Mouse (Mus musculus) heart, embryonic 13.5 days (tissue): Measurements from ENCODE around the gene Adamts12. TPM values are rescaled to one million over a fixed set of nuclear protein-coding genes. Genes with fewer than 3 reads are reported as not detected.

ENCODE experiments used
- ATAC-seq: fragments of 200-750 bp; cut with Nextera tagmentation; 2 replicates; pipeline ENCODE4 v1.8.0; 2017; ENCODE audit warnings: moderate TSS enrichment; ENCODE audit not compliant: insufficient number of reproducible peaks, low FRiP score, low TSS enrichment; ENCODE audit errors: extremely low read depth
- H3K27ac ChIP-seq: fragments of 300-500 bp; sonication (generic); replicated peaks from 2 replicates; pipeline ENCODE4 v1.5.1; 2015; ENCODE audit warnings: moderate library complexity, mild to moderate bottlenecking, inconsistent platforms
- H3K27me3 ChIP-seq: fragments of 300-500 bp; sonication (generic); replicated peaks from 2 replicates; pipeline ENCODE4 v1.6.1; 2015; ENCODE audit warnings: mild to moderate bottlenecking, inconsistent platforms
- H3K36me3 ChIP-seq: fragments of 300-500 bp; sonication (generic); 2 replicates; pipeline ENCODE4 v1.6.1; 2015; ENCODE audit warnings: mild to moderate bottlenecking, inconsistent platforms
- H3K4me1 ChIP-seq: fragments of 300-500 bp; sonication (generic); 2 replicates; pipeline ENCODE4 v1.6.1; 2015; ENCODE audit warnings: inconsistent platforms
- H3K4me2 ChIP-seq: fragments of 300-500 bp; sonication (generic); 2 replicates; pipeline ENCODE4 v1.6.1; 2015; ENCODE audit warnings: inconsistent platforms, mild to moderate bottlenecking, moderate library complexity
- H3K4me3 ChIP-seq: fragments of 300-500 bp; sonication (generic); 2 replicates; pipeline ENCODE4 v1.5.1; 2015; ENCODE audit warnings: moderate library complexity, mild to moderate bottlenecking, inconsistent platforms
- H3K9ac ChIP-seq: fragments of 300-500 bp; sonication (generic); 2 replicates; pipeline ENCODE4 v1.6.1; 2015; ENCODE audit warnings: inconsistent platforms, mild to moderate bottlenecking, moderate library complexity
- H3K9me3 ChIP-seq: fragments of 300-500 bp; sonication (generic); 2 replicates; pipeline ENCODE4 v1.6.1; 2016; ENCODE audit warnings: inconsistent platforms
- WGBS: fragments of 180-500 bp; shearing (Covaris S2); methylation state at CpG from one replicate; pipeline ENCODE4 v1.1.7; 2015; ENCODE audit warnings: mixed read lengths; 5-methylcytosine and 5-hydroxymethylcytosine counted together
- polyA plus RNA-seq: library from polyadenylated mRNA; unstranded; fragments of >200 nt; fragmentation: Nextera tagmentation; extraction: Ambion mirVana; gene quantifications from 2 replicates; pipeline ENCODE4 v1.2.1, GENCODE M21; 2015

Gene Adamts12
- polyA plus RNA-seq, 1 experiment from 2014 or later = 0.98 TPM

GRCm38 (mm10) chr15:11177448-11177847, 112.9 kb downstream of the Adamts12 start:
- H3K27me3 ChIP-seq = no peaks in the 10 kb centered on the region
- H3K36me3 ChIP-seq = no peaks in the 10 kb centered on the region
- no peak overlapping the region for H3K27ac ChIP-seq
- H3K4me3 ChIP-seq = no peak overlapping the region
- ATAC-seq = no peak
- no peak overlapping the region for H3K4me2 ChIP-seq
- no peak overlapping the region for H3K9ac ChIP-seq
- WGBS = 68% methylated on average over 9 of the region's 9 CpGs
- peaks cover 5% of the 10 kb centered on the region; the same call in 1 of the 2 replicates for H3K4me1 ChIP-seq
- H3K9me3 ChIP-seq = no peaks in the 10 kb centered on the region

- H3K9me3 ChIP-seq = no peaks in the 10 kb centered on the region
- H3K4me3 ChIP-seq = no peak overlapping the region
- no peak overlapping the region for H3K9ac ChIP-seq
- no peak overlapping the region for H3K27ac ChIP-seq
- no peak overlapping the region for H3K4me2 ChIP-seq
- no peak for ATAC-seq
- WGBS = 57% methylated on average over 2 of the region's 2 CpGs
- H3K4me1 ChIP-seq = peaks cover 5% of the 10 kb centered on the region; the same call in 1 of the 2 replicates
- no peaks in the 10 kb centered on the region for H3K36me3 ChIP-seq
- H3K27me3 ChIP-seq = no peaks in the 10 kb centered on the region
Measured at GRCm38 (mm10) chr15:11179751-11180169, 115.2 kb downstream of the Adamts12 start.

DNA sequence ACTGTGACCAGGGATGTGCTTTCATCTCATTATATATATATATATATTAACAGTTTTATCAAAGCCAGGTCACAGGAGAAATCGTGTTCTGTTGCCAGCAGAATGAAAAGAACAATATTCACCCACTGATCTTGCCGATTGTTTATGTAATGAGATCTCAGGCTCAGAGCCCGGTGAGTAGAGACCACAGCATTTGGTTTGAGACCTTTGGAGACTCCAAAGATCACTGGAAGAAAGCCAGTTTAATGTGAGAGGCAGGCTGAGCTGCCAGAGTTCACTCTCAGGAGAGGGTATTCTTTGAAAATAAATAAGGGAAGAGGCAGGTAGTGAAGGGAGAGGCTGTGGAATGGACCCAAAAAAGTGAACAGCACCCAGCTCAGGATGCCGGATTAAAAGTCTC, 122.1 kb downstream of the Adamts12 start:
- Histone ChIP-seq H3K4me2 (no peak overlapping the region), H3K4me1 (no peaks in the 10 kb centered on the region)
- no peak for ATAC-seq

DNA sequence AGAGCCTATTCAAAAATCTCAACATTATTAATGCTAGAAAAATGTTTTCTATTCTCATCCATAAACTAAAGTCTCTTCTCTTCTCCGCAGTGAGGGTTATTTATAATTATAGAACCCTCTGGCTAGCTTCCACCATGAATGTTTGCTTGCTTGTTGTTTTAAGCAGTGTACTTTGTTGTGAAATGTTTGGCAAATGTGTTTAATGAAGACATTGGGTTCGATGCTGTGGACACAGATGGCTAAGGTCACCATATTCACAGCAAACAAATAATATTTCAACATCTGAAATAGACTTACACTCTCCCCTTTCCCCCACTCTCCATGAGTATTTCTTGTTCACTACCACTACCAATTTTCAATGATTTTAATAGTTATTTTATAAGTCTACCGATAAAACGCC, 125.9 kb downstream of the Adamts12 start:
- Histone ChIP-seq H3K9me3 (no peaks in the 10 kb centered on the region), H3K36me3 (no peaks in the 10 kb centered on the region), H3K27me3 (no peaks in the 10 kb centered on the region), H3K4me3 (no peak overlapping the region), H3K27ac (no peak overlapping the region), H3K4me1 (no peaks in the 10 kb centered on the region), H3K9ac (no peak overlapping the region), H3K4me2 (no peak overlapping the region)
- ATAC-seq = no peak
- 82% methylated on average over 4 of the region's 4 CpGs for WGBS

More for the DNA sequence above, 122.1 kb downstream of the Adamts12 start:
- 70% methylated on average over 4 of the region's 4 CpGs for WGBS
- no peak overlapping the region for H3K9ac ChIP-seq
- no peaks in the 10 kb centered on the region for H3K9me3 ChIP-seq
- H3K27ac ChIP-seq = no peak overlapping the region
- no peaks in the 10 kb centered on the region for H3K36me3 ChIP-seq
- no peak overlapping the region for H3K4me3 ChIP-seq
- no peaks in the 10 kb centered on the region for H3K27me3 ChIP-seq

DNA sequence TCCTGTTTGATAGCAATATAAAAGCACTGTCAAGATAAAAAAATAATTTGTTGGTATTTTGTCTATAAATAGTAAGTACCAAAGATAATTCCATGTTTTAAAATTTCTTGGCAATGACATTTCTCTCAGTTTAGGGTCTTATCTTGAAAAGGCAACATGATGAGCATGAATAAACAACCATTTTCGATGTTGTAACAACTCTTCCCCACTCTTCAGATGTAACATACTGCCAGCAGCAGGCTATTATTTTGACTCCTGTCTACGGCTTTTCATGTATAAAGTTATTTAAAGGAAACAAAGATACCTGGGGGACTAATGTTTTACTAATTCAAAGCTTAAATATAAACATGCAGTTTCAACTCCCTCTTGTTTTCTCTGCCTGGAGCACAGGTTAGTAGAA, 128.2 kb downstream of the Adamts12 start:
- no peaks in the 10 kb centered on the region for H3K27me3 ChIP-seq
- H3K36me3 ChIP-seq = no peaks in the 10 kb centered on the region
- no peaks in the 10 kb centered on the region for H3K4me1 ChIP-seq
- 70% methylated on average over 2 of the region's 2 CpGs for WGBS
- H3K27ac ChIP-seq = no peak overlapping the region
- H3K9me3 ChIP-seq = no peaks in the 10 kb centered on the region
- ATAC-seq = no peak
- no peak overlapping the region for H3K9ac ChIP-seq
- no peak overlapping the region for H3K4me2 ChIP-seq
- no peak overlapping the region for H3K4me3 ChIP-seq

- no peak overlapping the region for H3K4me3 ChIP-seq
- no peaks in the 10 kb centered on the region for H3K9me3 ChIP-seq
- H3K4me2 ChIP-seq = no peak overlapping the region
- no peak for ATAC-seq
- H3K27ac ChIP-seq = no peak overlapping the region
- H3K9ac ChIP-seq = no peak overlapping the region
- no peaks in the 10 kb centered on the region for H3K4me1 ChIP-seq
- H3K36me3 ChIP-seq = no peaks in the 10 kb centered on the region
- WGBS = 79% methylated on average over 6 of the region's 6 CpGs
- H3K27me3 ChIP-seq = no peaks in the 10 kb centered on the region
Measured at GRCm38 (mm10) chr15:11197051-11197450, 132.5 kb downstream of the Adamts12 start.

GRCm38 (mm10) chr15:11198246-11198795, 133.7 kb downstream of the Adamts12 start:
- Histone ChIP-seq H3K4me3 (no peak overlapping the region), H3K4me2 (no peak overlapping the region), H3K27me3 (no peaks in the 10 kb centered on the region), H3K9ac (no peak overlapping the region), H3K36me3 (no peaks in the 10 kb centered on the region), H3K9me3 (no peaks in the 10 kb centered on the region), H3K4me1 (no peaks in the 10 kb centered on the region), H3K27ac (no peak overlapping the region)
- WGBS = 84% methylated on average over 7 of the region's 7 CpGs
- ATAC-seq = no peak

GRCm38 (mm10) chr15:11203084-11203483, 138.5 kb downstream of the Adamts12 start:
- Histone ChIP-seq H3K4me1 (no peaks in the 10 kb centered on the region), H3K36me3 (no peaks in the 10 kb centered on the region), H3K4me2 (no peak overlapping the region), H3K4me3 (no peak overlapping the region), H3K27me3 (no peaks in the 10 kb centered on the region), H3K27ac (no peak overlapping the region), H3K9me3 (no peaks in the 10 kb centered on the region), H3K9ac (no peak overlapping the region)
- WGBS = 69% methylated on average over 6 of the region's 6 CpGs
- ATAC-seq = no peak

- H3K27ac ChIP-seq = no peak overlapping the region
- no peak overlapping the region for H3K4me2 ChIP-seq
- ATAC-seq = no peak
- no peaks in the 10 kb centered on the region for H3K9me3 ChIP-seq
- no peaks in the 10 kb centered on the region for H3K27me3 ChIP-seq
- WGBS = 54% methylated on average over 3 of the region's 3 CpGs
- no peak overlapping the region for H3K9ac ChIP-seq
- no peak overlapping the region for H3K4me3 ChIP-seq
- H3K36me3 ChIP-seq = no peaks in the 10 kb centered on the region
- H3K4me1 ChIP-seq = no peaks in the 10 kb centered on the region
Measured at GRCm38 (mm10) chr15:11204934-11205333, 140.3 kb downstream of the Adamts12 start.

DNA sequence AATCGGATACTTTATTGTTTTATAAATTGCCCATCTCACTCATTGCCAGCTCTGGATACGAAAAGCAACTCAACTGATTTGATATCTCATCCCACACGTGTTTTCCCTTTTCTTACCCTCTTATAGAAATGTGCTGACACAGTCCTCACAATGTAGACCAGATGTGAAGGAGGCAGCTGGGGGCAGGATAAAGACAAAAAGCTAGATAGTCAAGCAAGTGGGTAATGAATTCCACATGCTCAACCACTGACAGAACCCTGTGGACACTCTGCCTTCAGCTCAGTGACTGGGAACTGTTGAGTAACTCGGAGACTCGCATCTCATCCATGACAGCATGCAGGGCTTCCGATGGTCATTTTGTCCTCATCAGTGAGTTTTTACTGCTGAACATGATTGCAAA, 146.4 kb downstream of the Adamts12 start:
- Histone ChIP-seq H3K9me3 (no peaks in the 10 kb centered on the region), H3K9ac (no peak overlapping the region), H3K4me1 (no peaks in the 10 kb centered on the region), H3K4me3 (no peak overlapping the region), H3K36me3 (no peaks in the 10 kb centered on the region), H3K4me2 (no peak overlapping the region), H3K27ac (no peak overlapping the region), H3K27me3 (no peaks in the 10 kb centered on the region)
- no peak for ATAC-seq
- WGBS = 62% methylated on average over 6 of the region's 6 CpGs

DNA sequence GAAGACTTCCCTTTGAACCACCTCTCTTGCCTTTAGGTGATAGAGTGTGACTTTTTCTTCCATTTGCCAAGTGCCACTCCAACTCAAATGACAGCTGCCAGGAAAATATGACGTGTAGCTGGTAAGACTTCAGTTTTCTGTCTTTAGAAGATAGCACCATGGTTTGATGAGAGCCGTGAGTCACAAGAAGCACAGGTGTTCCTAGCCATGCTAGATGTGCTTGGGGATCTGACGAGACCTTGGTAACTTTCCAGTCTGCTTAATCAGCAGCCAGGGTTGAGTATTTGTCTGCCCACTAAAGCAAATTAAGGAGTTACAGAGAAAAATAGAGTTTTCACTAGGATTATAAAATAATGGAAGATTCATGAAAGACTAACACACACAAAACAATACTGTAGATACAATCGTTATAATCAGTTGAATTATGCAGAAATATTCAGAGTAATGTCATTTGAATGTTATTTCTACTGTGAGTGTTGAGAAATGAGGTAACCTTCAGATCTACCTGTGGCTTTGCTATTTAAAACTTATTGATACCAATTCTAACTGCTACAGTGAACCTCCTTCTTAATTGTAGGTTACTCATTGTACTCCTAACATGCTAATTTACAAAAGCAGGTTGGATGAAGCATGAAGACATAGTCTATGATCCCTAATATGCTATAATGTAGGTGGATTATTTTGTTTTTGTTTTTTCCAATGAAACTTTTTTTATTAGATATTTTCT, 169.5 kb downstream of the Adamts12 start:
- no peak for ATAC-seq
- Histone ChIP-seq H3K27ac (no peak overlapping the region), H3K4me1 (no peaks in the 10 kb centered on the region), H3K4me3 (no peak overlapping the region), H3K27me3 (no peaks in the 10 kb centered on the region), H3K9me3 (no peaks in the 10 kb centered on the region), H3K36me3 (no peaks in the 10 kb centered on the region), H3K9ac (no peak overlapping the region), H3K4me2 (no peak overlapping the region)
- WGBS = 63% methylated on average over 4 of the region's 4 CpGs

DNA sequence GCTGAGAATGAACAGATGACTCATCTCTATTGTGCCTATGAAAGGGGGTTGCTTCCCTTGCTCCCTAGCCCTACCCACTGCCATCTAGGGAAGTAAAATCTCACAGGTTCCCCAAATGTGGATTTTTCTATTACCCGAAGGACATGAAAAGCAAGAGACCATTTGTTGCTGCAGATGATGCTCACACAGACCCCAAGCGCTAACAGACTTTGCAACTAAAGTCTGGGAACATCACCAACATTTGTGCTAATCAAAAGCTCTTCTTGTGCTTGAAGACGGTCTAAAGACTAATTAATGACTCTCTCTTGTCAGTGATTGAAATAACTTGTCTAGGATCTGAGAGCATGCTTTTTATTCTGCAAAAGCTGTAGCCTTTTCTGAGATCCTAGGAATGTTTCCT, 175.8 kb downstream of the Adamts12 start:
- ATAC-seq = no peak
- Histone ChIP-seq H3K9me3 (no peaks in the 10 kb centered on the region), H3K9ac (no peak overlapping the region), H3K4me2 (no peak overlapping the region), H3K4me1 (no peaks in the 10 kb centered on the region), H3K4me3 (no peak overlapping the region), H3K27me3 (no peaks in the 10 kb centered on the region), H3K36me3 (no peaks in the 10 kb centered on the region), H3K27ac (no peak overlapping the region)
- 71% methylated on average over 3 of the region's 3 CpGs for WGBS
